Mouse (Mus musculus) inflammation-experienced regulatory T-cells, adult 6 months (primary cell): ENCODE measurements around the gene Cebpb. TPM values are rescaled to one million over a fixed set of nuclear protein-coding genes. Genes with fewer than 3 reads are reported as not detected.

ENCODE experiments used
- ATAC-seq: one replicate; pipeline ENCODE4 v1.8.0; 2017
- polyA plus RNA-seq, 3 experiments: library from polyadenylated mRNA; unstranded; fragments of 100-300 nt; shearing (Covaris generic); gene quantifications; one replicate each; pipeline ENCODE4 v1.2.1; 2017

Cebpb gene
- polyA plus RNA-seq, 3 experiments from 2014 or later: 0.65 to 3.2 (median 2.1) TPM

- ATAC-seq: no peak
Measured at GRCm38 (mm10) chr2:167691871-167692661, 3.4 kb downstream of the Cebpb start.

- no peak for ATAC-seq
Measured at GRCm38 (mm10) chr2:167692831-167693230, 4.1 kb downstream of the Cebpb start.

- no peak for ATAC-seq
Measured at GRCm38 (mm10) chr2:167693540-167693939, 4.8 kb downstream of the Cebpb start.

GRCm38 (mm10) chr2:167694244-167694643 is 5.5 kb downstream of the Cebpb start:
- no peak for ATAC-seq

- ATAC-seq: no peak
Measured at GRCm38 (mm10) chr2:167694963-167695362, 6.2 kb downstream of the Cebpb start.

- no peak for ATAC-seq
Measured at GRCm38 (mm10) chr2:167695491-167695890, 6.8 kb downstream of the Cebpb start.

DNA sequence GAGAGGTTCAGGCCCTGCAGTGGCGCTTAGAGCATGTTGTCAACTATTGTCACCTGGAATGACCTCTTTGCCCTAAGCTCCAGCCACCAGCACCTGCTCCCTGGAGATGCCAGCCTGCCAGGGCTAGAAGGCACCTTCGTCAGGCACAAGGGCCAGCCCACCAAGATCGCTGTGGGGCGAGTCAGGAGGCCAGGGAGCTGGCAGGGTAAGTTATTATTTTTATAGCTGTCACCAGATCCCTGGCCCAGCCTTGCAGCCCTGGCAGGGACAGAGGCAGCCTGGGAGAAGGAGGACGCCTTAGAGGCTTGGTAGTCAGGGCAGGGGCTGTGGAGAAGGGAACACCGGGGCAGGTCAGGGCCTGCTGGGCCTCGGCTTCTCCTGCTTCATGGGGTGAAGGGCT is 7.4 kb downstream of the Cebpb start:
- ATAC-seq: no peak

- peak; percentile 98 for ATAC-seq
Measured at GRCm38 (mm10) chr2:167697902-167698301, 9.2 kb downstream of the Cebpb start.

DNA sequence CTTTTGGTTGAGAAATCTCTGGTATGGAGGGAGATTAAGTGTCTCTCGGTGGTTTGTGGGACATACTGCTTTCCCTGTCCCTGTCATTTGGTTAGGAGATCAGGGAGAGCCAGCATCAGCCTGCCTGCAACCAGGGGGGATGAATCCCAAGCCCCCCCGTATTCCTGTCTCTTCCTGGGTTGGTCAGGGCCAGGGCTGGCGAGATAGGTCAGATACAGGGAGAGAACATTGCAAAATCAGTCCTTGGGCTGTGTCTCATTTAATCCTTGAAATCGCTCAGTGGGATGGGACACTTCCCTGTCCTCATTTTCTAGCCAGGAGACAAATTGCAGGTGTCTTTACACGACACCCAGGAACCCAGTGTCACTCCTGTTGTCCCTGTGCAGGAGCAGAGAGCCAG is 11.3 kb downstream of the Cebpb start:
- no peak for ATAC-seq

GRCm38 (mm10) chr2:167701472-167701871 is 12.8 kb downstream of the Cebpb start:
- ATAC-seq: peak; percentile 50

GRCm38 (mm10) chr2:167702126-167702525 is 13.4 kb downstream of the Cebpb start:
- no peak for ATAC-seq

DNA sequence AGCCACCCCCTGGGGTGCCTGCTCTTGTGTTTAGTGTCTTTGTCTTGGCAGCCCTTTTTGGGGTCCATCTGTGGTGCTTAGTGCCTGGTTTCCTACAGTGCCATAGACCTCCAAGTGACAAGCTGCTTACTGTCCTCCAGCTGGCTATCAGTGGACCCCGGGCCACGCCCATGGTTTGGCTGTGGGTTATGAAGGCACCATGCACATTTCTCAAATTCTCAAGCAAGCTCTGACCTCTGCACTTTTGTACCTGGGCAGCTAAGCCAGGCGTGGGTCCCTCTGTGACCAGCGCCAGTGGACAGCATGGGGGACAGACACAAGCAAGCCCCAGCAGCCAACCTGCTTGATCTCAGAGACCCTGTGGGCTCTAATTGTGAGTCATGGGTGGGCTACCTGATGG is 15.7 kb downstream of the Cebpb start:
- ATAC-seq: no peak

GRCm38 (mm10) chr2:167706183-167706939 is 17.6 kb downstream of the Cebpb start:
- ATAC-seq: no peak

DNA sequence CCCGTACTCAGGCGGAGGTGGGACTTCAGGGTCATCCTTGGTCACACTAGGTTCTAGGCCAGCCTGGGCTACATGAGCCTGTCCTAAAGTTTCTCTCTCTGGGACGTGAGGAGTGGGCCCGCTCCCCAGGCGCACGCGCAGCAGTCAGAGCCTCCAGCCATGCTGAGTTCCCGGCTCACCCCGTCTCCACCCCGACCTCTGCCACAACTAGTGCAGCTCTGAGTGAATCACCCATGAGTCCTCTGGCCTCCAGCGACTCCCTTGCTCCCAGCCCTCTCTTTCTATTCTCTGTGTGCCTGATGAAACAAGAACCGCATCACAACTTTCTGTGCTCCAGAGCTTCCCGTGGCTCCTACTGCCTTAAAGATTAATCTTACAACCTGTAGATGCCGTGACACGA is 19.7 kb downstream of the Cebpb start:
- no peak for ATAC-seq

DNA sequence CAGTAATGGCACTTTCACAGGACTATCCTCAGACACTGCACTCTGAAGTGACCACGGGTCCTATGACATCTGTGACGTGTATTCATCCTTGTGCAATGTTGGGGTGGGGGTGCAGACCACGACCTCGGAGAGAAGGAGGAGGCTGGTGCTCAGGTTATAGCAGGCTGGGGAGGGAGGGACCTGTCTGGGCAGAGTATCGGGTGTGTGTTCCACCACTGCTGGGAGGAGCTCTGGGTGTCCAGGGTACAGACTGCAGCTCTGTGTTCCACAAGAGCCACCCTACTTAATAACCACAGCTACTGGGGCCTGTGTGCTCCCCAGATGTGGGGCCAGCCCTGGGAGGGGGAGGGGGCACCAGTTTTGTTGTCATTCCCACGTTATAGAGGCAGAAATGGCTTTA is 21.3 kb downstream of the Cebpb start:
- ATAC-seq: no peak

GRCm38 (mm10) chr2:167710574-167710973 is 21.9 kb downstream of the Cebpb start:
- no peak for ATAC-seq

DNA sequence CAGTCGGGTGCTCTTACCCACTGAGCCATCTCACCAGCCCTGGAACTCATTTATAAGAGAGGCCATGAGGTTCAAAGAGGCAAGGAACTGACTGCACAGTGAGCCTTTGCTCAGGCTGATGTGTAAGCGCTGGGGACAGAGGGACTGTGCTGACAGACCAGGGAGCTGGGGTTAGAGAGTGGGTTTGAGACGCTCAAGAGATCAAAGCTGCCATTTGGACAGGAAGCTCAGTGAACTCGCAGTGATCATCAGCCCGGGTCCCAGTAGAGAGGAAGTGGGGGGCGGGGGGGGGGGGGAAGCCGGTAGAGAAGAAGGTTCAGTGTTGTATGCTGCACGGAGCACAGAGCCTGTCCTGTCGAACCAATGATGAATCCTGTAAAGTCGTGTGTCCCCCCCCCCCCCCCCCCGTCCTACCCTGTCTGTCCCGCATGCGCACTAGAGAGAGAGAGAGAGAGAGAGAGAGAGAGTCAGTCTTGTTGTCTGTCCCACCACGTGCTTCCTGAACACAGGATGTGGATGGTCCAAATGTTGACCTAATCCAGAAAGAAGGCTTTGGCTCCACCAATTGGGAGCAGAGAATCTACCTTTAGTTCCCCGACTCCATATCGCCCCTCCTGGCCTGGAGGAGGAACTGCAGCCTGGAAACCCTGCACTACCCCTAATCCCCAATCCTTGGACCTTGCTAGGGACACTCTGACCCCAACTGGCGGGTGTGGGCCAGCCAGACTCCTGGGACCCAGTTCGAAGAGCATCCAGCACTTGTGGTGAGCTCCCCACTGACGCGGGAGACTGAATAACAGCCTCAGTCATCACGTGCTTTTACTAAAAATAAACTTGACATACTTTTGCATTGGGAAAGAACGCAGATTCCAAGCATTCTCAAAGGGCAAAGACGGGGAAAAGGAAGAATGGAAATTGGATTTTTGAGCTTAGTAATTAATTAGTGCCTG is 24.4 kb downstream of the Cebpb start:
- peak; percentile 88 for ATAC-seq

DNA sequence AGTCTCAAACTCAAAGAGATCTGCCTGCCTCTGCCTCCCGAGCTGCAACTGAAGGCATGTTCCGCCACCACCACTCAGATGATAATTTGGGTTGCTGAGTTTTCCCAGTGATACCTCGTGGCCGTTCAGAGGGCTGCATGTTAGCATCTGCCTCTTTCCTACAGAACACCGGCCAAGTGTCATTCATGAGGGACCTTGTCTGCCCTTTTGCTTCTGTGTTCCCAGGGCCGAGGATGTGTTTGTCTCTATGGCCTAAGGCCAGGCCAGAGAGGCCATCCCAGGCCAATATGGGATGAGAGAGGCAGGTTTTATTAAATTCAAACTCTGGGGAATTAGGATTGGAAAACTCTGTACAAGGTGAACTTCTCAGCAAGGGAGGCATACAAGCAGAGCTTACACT is 25.6 kb downstream of the Cebpb start:
- no peak for ATAC-seq

- ATAC-seq: no peak
Measured at GRCm38 (mm10) chr2:167715008-167715407, 26.3 kb downstream of the Cebpb start.

DNA sequence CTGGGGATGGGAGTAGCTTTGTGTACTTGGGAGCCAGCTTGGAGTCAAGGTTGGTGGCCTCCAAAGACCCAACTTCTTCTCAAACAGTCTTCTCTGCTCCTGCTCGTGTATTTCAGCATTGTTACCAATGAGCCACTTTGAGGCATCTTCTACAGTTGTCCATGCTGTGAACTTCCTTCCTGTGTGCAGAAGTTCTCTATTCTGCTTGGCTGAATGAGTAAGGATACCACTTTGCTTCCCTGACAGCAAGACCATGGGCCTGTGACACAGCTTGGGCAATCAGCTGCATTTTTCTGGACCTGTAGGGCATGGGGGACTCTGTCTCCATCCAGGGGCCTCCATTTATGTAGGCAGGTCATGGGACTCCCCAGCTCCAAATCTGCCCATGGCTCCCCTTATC is 28.5 kb downstream of the Cebpb start:
- no peak for ATAC-seq

- ATAC-seq: no peak
Measured at GRCm38 (mm10) chr2:167719520-167719919, 30.8 kb downstream of the Cebpb start.

GRCm38 (mm10) chr2:167721159-167721882 is 32.6 kb downstream of the Cebpb start:
- no peak for ATAC-seq
